8 mouse cellular contexts compared by ENCODE assay signal in genomic region chr5:114174639-114175038, GRCm38 (mm10). TPM values are rescaled to one million over a fixed set of nuclear protein-coding genes. Genes with fewer than 3 reads are reported as not detected.
DNase-seq lines count a peak whose midpoint lies in the region; ATAC-seq and TF ChIP-seq lines count a peak whose summit lies in the region.

No protein-coding gene starts in this region.

- no peak for ATAC-seq in hindbrain, embryonic 13.5 days (ENCODE audit: low FRiP score)

- H3K9ac ChIP-seq in hindbrain, embryonic 13.5 days, result no peak overlapping the region

- H3K27ac ChIP-seq in hindbrain, embryonic 10.5 days, result no peak overlapping the region
- no peak overlapping the region for H3K27ac ChIP-seq in hindbrain, embryonic 13.5 days
- no peak overlapping the region for H3K27ac ChIP-seq in kidney, adult 2 months (ENCODE audit: insufficient read depth, low read depth, low read length)

- H3K4me3 ChIP-seq in hindbrain, embryonic 10.5 days, result no peak overlapping the region
- H3K4me3 ChIP-seq in hindbrain, embryonic 13.5 days, result no peak overlapping the region
- no peak overlapping the region for H3K4me3 ChIP-seq in kidney, adult 2 months (ENCODE audit: insufficient read depth, low read depth, low read length)

- no peaks in the 10 kb centered on the region for H3K36me3 ChIP-seq in hindbrain, embryonic 10.5 days
- H3K36me3 ChIP-seq in hindbrain, embryonic 13.5 days, result no peaks in the 10 kb centered on the region
- no peaks in the 10 kb centered on the region for H3K36me3 ChIP-seq in kidney, adult 2 months (ENCODE audit: control insufficient read depth, insufficient read depth, low read length)

- peaks cover 22% of the 10 kb centered on the region for H3K4me1 ChIP-seq in hindbrain, embryonic 10.5 days (replicated peaks)
- H3K4me1 ChIP-seq in hindbrain, embryonic 13.5 days (replicated peaks), result peaks cover 12% of the 10 kb centered on the region
- peaks cover 4% of the 10 kb centered on the region; the same call in 1 of the 2 replicates for H3K4me1 ChIP-seq in kidney, adult 2 months (ENCODE audit: control insufficient read depth, insufficient read depth, low read length)

- peaks cover 13% of the 10 kb centered on the region; the same call in 1 of the 2 replicates for H3K27me3 ChIP-seq in hindbrain, embryonic 10.5 days (ENCODE audit: insufficient read depth, poor library complexity, severe bottlenecking)
- peaks cover 33% of the 10 kb centered on the region for H3K27me3 ChIP-seq in hindbrain, embryonic 13.5 days
- H3K27me3 ChIP-seq in kidney, adult 2 months (replicated peaks; ENCODE audit: control insufficient read depth, insufficient read depth, low read length), result no peaks in the 10 kb centered on the region

- H3K9me3 ChIP-seq in hindbrain, embryonic 10.5 days, result no peaks in the 10 kb centered on the region
- H3K9me3 ChIP-seq in hindbrain, embryonic 13.5 days, result no peaks in the 10 kb centered on the region

- WGBS in hindbrain, embryonic 10.5 days, result 16% methylated on average over 16 of the region's 16 CpGs
- 16% methylated on average over 16 of the region's 16 CpGs for WGBS in hindbrain, embryonic 13.5 days
- WGBS in kidney, adult 2 months, result 17% methylated on average over 16 of the region's 16 CpGs

- TF ChIP-seq POLR2A in kidney, adult 2 months (IDR thresholded peaks at IDR 0.05; ENCODE audit: low read depth, low read length), result no peak

- peak; percentile 38; the same call in 1 of the 2 replicates for TF ChIP-seq CTCF in kidney, adult 2 months (conservative IDR thresholded peaks at IDR 0.05; ENCODE audit: insufficient read depth, insufficient read length, low read depth, low read length)

- peak; percentile 78 for DNase-seq in hindbrain, embryonic 10.5 days (ENCODE audit: low spot score)
- peak; percentile 79 for DNase-seq in Muller cell, postnatal 12 days (ENCODE audit: inconsistent ontology term)
- peak; percentile 35 for DNase-seq in forelimb bud, embryonic 11.5 days (ENCODE audit: low read depth, low spot score)
- DNase-seq in kidney, adult 2 months, result peak; percentile 43
- DNase-seq in lung, postnatal 10 days, result peak; percentile 68
- peak; percentile 25 for DNase-seq in thymus, postnatal 25 days
- DNase-seq in right cerebral cortex, adult 18-20 months, result no peak

- H3K4me2 ChIP-seq in hindbrain, embryonic 13.5 days, result no peak overlapping the region

RNA-seq across cellular contexts. Expression of gene Acacb, which starts 28.3 kb away (rescaled TPM):
- 1.8 TPM in 2 replicates for polyA plus RNA-seq in hindbrain, embryonic 10.5 days (2016; fragmentation: Nextera tagmentation; extraction: Ambion mirVana)
- 1.9 and 3.2 TPM in 2 replicates for polyA plus RNA-seq in hindbrain, embryonic 13.5 days (2015; fragmentation: Nextera tagmentation; extraction: Ambion mirVana)
- 34.5 and 36.6 TPM in 2 replicates for polyA plus RNA-seq in kidney, adult 2 months (2012; rRNA removed)

RNA-seq across cellular contexts. Expression of gene Ung, which starts 44.5 kb away (rescaled TPM):
- polyA plus RNA-seq in hindbrain, embryonic 10.5 days (2016; fragmentation: Nextera tagmentation; extraction: Ambion mirVana), result 41.9 and 60.8 TPM in 2 replicates
- 10.4 and 11.1 TPM in 2 replicates for polyA plus RNA-seq in hindbrain, embryonic 13.5 days (2015; fragmentation: Nextera tagmentation; extraction: Ambion mirVana)
- 2.6 and 3.7 TPM in 2 replicates for polyA plus RNA-seq in kidney, adult 2 months (2012; rRNA removed)

RNA-seq across cellular contexts. Expression of gene Alkbh2, which starts 46.6 kb away (rescaled TPM):
- polyA plus RNA-seq in hindbrain, embryonic 10.5 days (2016; fragmentation: Nextera tagmentation; extraction: Ambion mirVana), result 13.1 and 13.4 TPM in 2 replicates
- 5.4 and 6.3 TPM in 2 replicates for polyA plus RNA-seq in hindbrain, embryonic 13.5 days (2015; fragmentation: Nextera tagmentation; extraction: Ambion mirVana)
- polyA plus RNA-seq in kidney, adult 2 months (2012; rRNA removed), result 8.4 and 9.6 TPM in 2 replicates
